Mouse (Mus musculus): Measurements from ENCODE around the gene Git2.

DNA sequence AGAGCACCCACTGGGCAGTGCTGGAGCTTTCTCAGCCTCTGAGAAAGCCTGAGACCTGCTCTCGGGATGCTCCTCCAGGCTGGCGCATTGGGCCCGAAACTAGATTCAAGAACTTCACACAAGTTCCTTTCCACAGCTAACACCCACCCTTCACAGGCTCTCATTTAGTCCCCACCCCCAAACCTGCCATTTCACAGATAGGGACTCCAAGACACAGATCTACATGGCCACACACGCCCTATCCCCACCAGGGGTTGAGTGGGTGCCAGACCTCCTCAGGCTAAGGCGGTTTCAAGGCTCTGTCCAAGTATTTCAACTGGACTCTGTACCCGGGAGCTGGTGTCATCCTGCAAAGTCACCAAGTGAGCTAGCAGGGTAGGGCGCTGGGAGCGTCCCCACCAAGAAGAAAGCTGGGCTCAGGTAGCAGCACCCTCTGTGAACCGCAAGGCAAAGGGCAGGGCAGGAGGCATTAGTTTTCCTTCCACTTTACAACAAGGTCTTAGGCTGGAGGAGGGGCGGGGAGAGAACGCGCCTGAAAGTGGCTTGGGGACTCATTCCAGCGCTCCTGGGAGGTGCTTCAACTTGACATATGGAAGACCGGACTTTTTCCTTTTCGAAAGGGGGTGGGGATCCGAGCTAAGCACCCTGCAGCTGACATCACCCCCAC, 85.5 kb downstream of the Git2 start:
- TF ChIP-seq CTCF (IDR thresholded peaks at IDR 0.05; ENCODE audit: borderline replicate concordance, extremely low read depth, insufficient read depth, insufficient read length) (no peak), POLR2A (IDR thresholded peaks at IDR 0.05; ENCODE audit: borderline replicate concordance, extremely low read depth, insufficient read depth, insufficient read length, poor library complexity, severe bottlenecking) (no peak)

Data from brain, embryonic 14.5 days (tissue).